Mouse (Mus musculus) MEL (cell line): ENCODE measurements around the gene Ankrd39. TPM values are rescaled to one million over a fixed set of nuclear protein-coding genes. Genes with fewer than 3 reads are reported as not detected.

Experiments used
- DNase-seq: peaks from one replicate; pipeline ENCODE4 v3.0.0; 2011; ENCODE audit warnings: low read depth, low spot score
- H3K27ac ChIP-seq: 2 replicates; pipeline ENCODE4 v1.5.1; 2012; ENCODE audit warnings: low read depth, mild to moderate bottlenecking, control low read depth, low read length, moderate library complexity; ENCODE audit not compliant: control insufficient read depth
- H3K27me3 ChIP-seq, 2 experiments: fragments of 150-350 bp in 1 of 2; sonication (generic) in 1 of 2; 2 replicates each; pipeline ENCODE4 v1.6.1; 2012; ENCODE audit warnings: low read length in 2 of 2, mild to moderate bottlenecking in 2 of 2, improper control_type of control experiment in 1 of 2, moderate library complexity in 1 of 2; ENCODE audit not compliant: insufficient read depth in 2 of 2, control insufficient read depth in 1 of 2
- H3K36me3 ChIP-seq, 2 experiments: 2 replicates each; pipeline ENCODE4 v1.6.1; 2012 to 2014; ENCODE audit warnings: low read length in 2 of 2, improper control_type of control experiment in 1 of 2, inconsistent platforms in 1 of 2, mild to moderate bottlenecking in 1 of 2; ENCODE audit not compliant: insufficient read depth in 2 of 2, control insufficient read depth in 1 of 2
- H3K4me1 ChIP-seq, 2 experiments: fragments of 150-350 bp in 1 of 2; sonication (generic) in 1 of 2; 2 replicates each; pipeline ENCODE4 v1.6.1; 2012; ENCODE audit warnings: low read length in 2 of 2, improper control_type of control experiment in 1 of 2, mild to moderate bottlenecking in 1 of 2; ENCODE audit not compliant: insufficient read depth in 2 of 2, control insufficient read depth in 1 of 2
- H3K4me3 ChIP-seq, 2 experiments: fragments of 150-350 bp in 1 of 2; sonication (generic) in 1 of 2; 2 replicates each; pipeline ENCODE4 v1.5.1; 2012; ENCODE audit warnings: low read depth in 2 of 2, low read length in 2 of 2, mild to moderate bottlenecking in 2 of 2, moderate library complexity in 2 of 2, control low read depth in 1 of 2, improper control_type of control experiment in 1 of 2; ENCODE audit not compliant: control insufficient read depth in 1 of 2, insufficient read depth in 1 of 2
- H3K79me2 ChIP-seq: 2 replicates; pipeline ENCODE4 v1.6.1; 2012; ENCODE audit warnings: mild to moderate bottlenecking, low read length, moderate library complexity; ENCODE audit not compliant: control insufficient read depth, poor library complexity, insufficient read depth
- H3K9ac ChIP-seq: 2 replicates; pipeline ENCODE4 v1.6.1; 2012; ENCODE audit warnings: low read depth, mild to moderate bottlenecking, control low read depth, low read length, moderate library complexity; ENCODE audit not compliant: control insufficient read depth, poor library complexity, severe bottlenecking
- H3K9me3 ChIP-seq: fragments of 150-350 bp; sonication (generic); replicated peaks from 2 replicates; pipeline ENCODE4 v1.6.1; 2012; ENCODE audit warnings: mild to moderate bottlenecking, low read length, improper control_type of control experiment, moderate library complexity; ENCODE audit not compliant: insufficient read depth
- BHLHE40 ChIP-seq: IDR thresholded peaks from 2 replicates; pipeline ENCODE4 v1.6.1; 2012; ENCODE audit warnings: low read depth, mild to moderate bottlenecking, inconsistent platforms, low read length, improper control_type of control experiment, borderline replicate concordance
- CHD1 ChIP-seq: IDR thresholded peaks from 2 replicates; pipeline ENCODE4 v1.6.1; 2012; ENCODE audit warnings: low read depth, mild to moderate bottlenecking, inconsistent platforms, low read length, improper control_type of control experiment
- CHD2 ChIP-seq: IDR thresholded peaks from 2 replicates; pipeline ENCODE4 v1.6.1; 2011; ENCODE audit warnings: low read length, improper control_type of control experiment
- CTCF ChIP-seq, 3 experiments: IDR thresholded peaks in 2 of 3; conservative IDR thresholded peaks in 1 of 3; 2 replicates each; pipeline ENCODE4 v1.5.1; 2011 to 2012; ENCODE audit warnings: low read length in 3 of 3, low read depth in 2 of 3, mild to moderate bottlenecking in 2 of 3, improper control_type of control experiment in 1 of 3, inconsistent platforms in 1 of 3, mixed read lengths in 1 of 3, moderate library complexity in 1 of 3; ENCODE audit not compliant: control insufficient read depth in 1 of 3, insufficient read depth in 1 of 3, poor library complexity in 1 of 3, severe bottlenecking in 1 of 3
- EP300 ChIP-seq, 2 experiments: IDR thresholded peaks; 2 replicates each; pipeline ENCODE4 v1.6.1; 2011; ENCODE audit warnings: improper control_type of control experiment in 2 of 2, low read length in 2 of 2, low read depth in 1 of 2, mild to moderate bottlenecking in 1 of 2
- ETS1 ChIP-seq: IDR thresholded peaks from 2 replicates; pipeline ENCODE4 v1.6.1; 2012; ENCODE audit warnings: low read depth, mild to moderate bottlenecking, inconsistent platforms, low read length, improper control_type of control experiment, moderate library complexity
- GABPA ChIP-seq: IDR thresholded peaks from 2 replicates; pipeline ENCODE4 v1.6.1; 2012; ENCODE audit warnings: low read depth, mild to moderate bottlenecking, inconsistent platforms, low read length, improper control_type of control experiment, moderate library complexity
- JUND ChIP-seq: IDR thresholded peaks from 2 replicates; pipeline ENCODE4 v1.6.1; 2011; ENCODE audit warnings: low read depth, mild to moderate bottlenecking, improper control_type of control experiment, low read length
- KAT2A ChIP-seq: conservative IDR thresholded peaks from 2 replicates; pipeline ENCODE4 v1.6.1; 2012; ENCODE audit warnings: low read depth, low read length, improper control_type of control experiment, inconsistent platforms
- MAX ChIP-seq: IDR thresholded peaks from 2 replicates; pipeline ENCODE4 v1.6.1; 2011; ENCODE audit warnings: low read length, improper control_type of control experiment
- MAZ ChIP-seq: IDR thresholded peaks from 2 replicates; pipeline ENCODE4 v1.6.1; 2012; ENCODE audit warnings: low read depth, mild to moderate bottlenecking, inconsistent platforms, low read length, improper control_type of control experiment
- NELFE ChIP-seq: IDR thresholded peaks from 2 replicates; pipeline ENCODE4 v1.6.1; 2011; ENCODE audit warnings: low read depth, low read length, improper control_type of control experiment
- NRF1 ChIP-seq: IDR thresholded peaks from 2 replicates; pipeline ENCODE4 v1.6.1; 2014; ENCODE audit warnings: low read depth, mild to moderate bottlenecking, inconsistent platforms, low read length, improper control_type of control experiment, moderate library complexity; ENCODE audit not compliant: poor library complexity, insufficient read depth, severe bottlenecking
- POLR2AphosphoS5 ChIP-seq: IDR thresholded peaks from 2 replicates; pipeline ENCODE4 v1.6.1; 2012; ENCODE audit warnings: low read depth, borderline replicate concordance, mild to moderate bottlenecking, inconsistent platforms, low read length, moderate library complexity, mixed read lengths
- SIN3A ChIP-seq: IDR thresholded peaks from 2 replicates; pipeline ENCODE4 v1.6.1; 2012; ENCODE audit warnings: low read length, improper control_type of control experiment, inconsistent platforms
- TAL1 ChIP-seq: IDR thresholded peaks from 2 replicates; pipeline ENCODE4 v1.6.1; 2012; ENCODE audit warnings: mild to moderate bottlenecking, inconsistent platforms, low read length, moderate library complexity, mixed read lengths
- TCF12 ChIP-seq: IDR thresholded peaks from 2 replicates; pipeline ENCODE4 v1.6.1; 2014; ENCODE audit warnings: low read depth, mild to moderate bottlenecking, inconsistent platforms, low read length, improper control_type of control experiment, moderate library complexity
- UBTF ChIP-seq: IDR thresholded peaks from 2 replicates; pipeline ENCODE4 v1.6.1; 2012; ENCODE audit warnings: low read depth, mild to moderate bottlenecking, inconsistent platforms, low read length, improper control_type of control experiment, moderate library complexity, borderline replicate concordance; ENCODE audit not compliant: insufficient read depth
- USF1 ChIP-seq: IDR thresholded peaks from 2 replicates; pipeline ENCODE4 v1.6.1; 2014; ENCODE audit warnings: low read depth, mild to moderate bottlenecking, inconsistent platforms, low read length, improper control_type of control experiment, moderate library complexity
- USF2 ChIP-seq, 2 experiments: IDR thresholded peaks; 2 replicates each; pipeline ENCODE4 v1.6.1; 2011 to 2012; ENCODE audit warnings: improper control_type of control experiment in 2 of 2, low read length in 2 of 2, borderline replicate concordance in 1 of 2, inconsistent platforms in 1 of 2, low read depth in 1 of 2, mild to moderate bottlenecking in 1 of 2; ENCODE audit not compliant: insufficient read depth in 1 of 2
- ZKSCAN1 ChIP-seq: IDR thresholded peaks from 2 replicates; pipeline ENCODE4 v1.6.1; 2012; ENCODE audit warnings: low read depth, mild to moderate bottlenecking, inconsistent platforms, low read length, improper control_type of control experiment, moderate library complexity
- ZNF384 ChIP-seq: IDR thresholded peaks from 2 replicates; pipeline ENCODE4 v1.6.1; 2012; ENCODE audit warnings: low read depth, mild to moderate bottlenecking, inconsistent platforms, low read length, improper control_type of control experiment
- polyA plus RNA-seq, 2 experiments: library from polyadenylated mRNA; stranded (reverse) in 1 of 2; unstranded in 1 of 2; fragments of >175 nt in 1 of 2; fragments of >200 nt in 1 of 2; gene quantifications; 2 replicates each; pipeline versions ENCODE4 v1.2.1 to v1.2.4; 2012; ENCODE audit warnings: low replicate concordance in 2 of 2, low read depth in 1 of 2; ENCODE audit not compliant: insufficient read length in 2 of 2, insufficient read depth in 1 of 2, missing spikeins in 1 of 2
- total RNA-seq: library from RNA; depleted of rRNA; stranded (reverse); fragments of 300-350 nt; gene quantifications from 2 replicates; pipeline ENCODE4 v1.2.3, GENCODE M21; 2012

Gene Ankrd39
- total and polyA plus RNA-seq, 3 experiments = 9.7 to 14.4 TPM; not detected in 1

DNA sequence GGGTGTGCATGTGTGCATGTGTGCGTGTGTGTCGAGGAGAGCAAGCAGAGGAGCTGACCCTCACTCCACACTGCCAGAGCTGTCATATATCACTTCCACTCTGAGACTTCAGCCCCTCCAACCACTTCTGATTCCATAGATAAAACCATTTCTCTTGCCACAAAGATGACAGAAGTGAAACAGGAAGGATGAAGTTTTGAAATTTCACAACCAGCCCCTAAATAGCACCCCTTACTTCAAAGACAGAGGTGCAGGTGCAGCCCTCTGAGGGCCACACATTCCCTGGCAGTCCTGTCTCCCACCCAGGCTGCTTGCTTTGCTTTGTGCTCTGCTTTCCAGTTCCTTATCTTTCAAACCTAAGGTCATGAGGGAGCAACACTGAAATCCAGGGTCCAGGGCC lies 44.2 kb upstream of the Ankrd39 start:
- Histone ChIP-seq H3K27me3 (no peaks in the 10 kb centered on the region; a peak in 1 of 4 replicates), H3K9ac (no peak overlapping the region), H3K4me3 (no peak overlapping the region), H3K79me2 (no peaks in the 10 kb centered on the region), H3K9me3 (no peaks in the 10 kb centered on the region), H3K36me3 (no peaks in the 10 kb centered on the region), H3K27ac (no peak overlapping the region), H3K4me1 (no peaks in the 10 kb centered on the region)
- TF ChIP-seq TCF12 = no peak
- TF ChIP-seq SIN3A = no peak
- TF ChIP-seq NELFE = no peak
- no peak for TF ChIP-seq EP300 (IDR thresholded peaks at IDR 0.05; ENCODE audit: low read depth in 1 of 2, low read length in 2 of 2)
- TF ChIP-seq MAX = no peak
- no peak for TF ChIP-seq CHD2
- TF ChIP-seq GABPA = no peak
- no peak for TF ChIP-seq ZNF384
- TF ChIP-seq USF1 = no peak
- TF ChIP-seq NRF1 = no peak
- TF ChIP-seq BHLHE40 = no peak
- DNase-seq = no peak

DNA sequence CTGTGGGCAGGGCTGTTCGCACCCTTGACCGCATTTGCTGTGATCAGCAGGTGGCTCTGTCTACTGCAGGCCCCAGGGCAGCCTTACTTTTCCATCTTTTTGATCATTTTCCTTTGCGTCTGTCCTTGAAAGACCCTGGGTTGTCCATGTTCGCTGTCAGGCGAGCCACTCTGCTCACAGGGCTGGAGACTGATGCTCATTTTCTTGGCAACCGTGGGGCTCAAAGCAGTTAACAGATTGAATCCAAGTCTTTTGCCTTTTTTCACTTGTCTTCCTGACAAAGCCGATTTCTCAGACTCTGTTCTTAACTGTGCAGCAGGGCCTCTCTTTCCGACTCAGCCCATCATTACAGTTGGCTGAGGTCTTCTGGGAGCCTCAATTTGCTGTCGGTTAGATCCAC lies 43.4 kb upstream of the Ankrd39 start:
- Histone ChIP-seq H3K79me2 (no peaks in the 10 kb centered on the region), H3K9ac (no peak overlapping the region), H3K4me1 (no peaks in the 10 kb centered on the region), H3K27me3 (no peaks in the 10 kb centered on the region; a peak in 1 of 4 replicates), H3K4me3 (no peak overlapping the region), H3K27ac (no peak overlapping the region), H3K36me3 (no peaks in the 10 kb centered on the region), H3K9me3 (no peaks in the 10 kb centered on the region)
- no peak for DNase-seq
- TF ChIP-seq TCF12 = no peak
- no peak for TF ChIP-seq CHD1
- TF ChIP-seq TAL1 = no peak
- no peak for TF ChIP-seq JUND
- TF ChIP-seq ETS1 = no peak
- TF ChIP-seq BHLHE40 = no peak
- TF ChIP-seq USF2 (IDR thresholded peaks at IDR 0.05; ENCODE audit: borderline replicate concordance in 1 of 2, insufficient read depth in 1 of 2, low read depth in 1 of 2, low read length in 2 of 2) = no peak
- no peak for TF ChIP-seq ZNF384
- TF ChIP-seq KAT2A = no peak
- no peak for TF ChIP-seq USF1
- no peak for TF ChIP-seq UBTF
- TF ChIP-seq MAZ = no peak
- no peak for TF ChIP-seq MAX
- TF ChIP-seq CTCF (IDR thresholded peaks at IDR 0.05 in 2 of 3, conservative IDR thresholded peaks at IDR 0.05 in 1 of 3; ENCODE audit: control insufficient read depth in 1 of 3, insufficient read depth in 1 of 3, low read depth in 2 of 3, low read length in 3 of 3, poor library complexity in 1 of 3, severe bottlenecking in 1 of 3) = no peak
- no peak for TF ChIP-seq POLR2AphosphoS5
- no peak for TF ChIP-seq ZKSCAN1
